Mouse (Mus musculus): ENCODE measurements around the gene Psen1. TPM values are rescaled to one million over a fixed set of nuclear protein-coding genes. Genes with fewer than 3 reads are reported as not detected.

Psen1 gene
- 23.1 and 28.9 TPM in 2 replicates for polyA plus RNA-seq (2015; fragmentation: Nextera tagmentation; extraction: Ambion mirVana)

- ATAC-seq (ENCODE audit: low read depth): peak; percentile 96
- peak within 1 kb of the TSS; percentile 74 for H3K4me2 ChIP-seq
- peak within 1 kb of the TSS; percentile 94 for H3K27ac ChIP-seq
- H3K36me3 ChIP-seq: peaks cover 13% of the 10 kb centered on the region
- H3K9ac ChIP-seq: peak within 1 kb of the TSS; percentile 89
- whole genome bisulfite sequencing (ENCODE audit: insufficient replicate concordance): under 1% methylated on average over 38 of the region's 38 CpGs
- no peaks in the 10 kb centered on the region for H3K9me3 ChIP-seq (replicated peaks)
- peak; percentile 91 for DNase-seq
- H3K27me3 ChIP-seq: no peaks in the 10 kb centered on the region
- H3K4me1 ChIP-seq (replicated peaks): peaks cover 44% of the 10 kb centered on the region
- H3K4me3 ChIP-seq (replicated peaks): peak within 1 kb of the TSS; percentile 84
These were observed at the start of gene Psen1 for GRCm38 (mm10) chr12:83687934-83688315. Gene Psen1 (plus strand): TSS chr12:83688152.

GRCm38 (mm10) chr12:83641233-83641632 is 46.7 kb upstream of the Psen1 start:
- Histone ChIP-seq H3K9ac (no peak overlapping the region), H3K27ac (no peak overlapping the region), H3K9me3 (replicated peaks) (no peaks in the 10 kb centered on the region), H3K4me1 (replicated peaks) (peaks cover 10% of the 10 kb centered on the region), H3K36me3 (peaks cover 71% of the 10 kb centered on the region), H3K4me3 (replicated peaks) (no peak overlapping the region), H3K27me3 (no peaks in the 10 kb centered on the region), H3K4me2 (no peak overlapping the region)
- ATAC-seq (ENCODE audit: low read depth) (no peak), DNase-seq (no peak)
- 87% methylated on average over 2 of the region's 2 CpGs for WGBS (ENCODE audit: insufficient replicate concordance)

GRCm38 (mm10) chr12:83643116-83643515 is 44.8 kb upstream of the Psen1 start:
- Histone ChIP-seq H3K36me3 (peaks cover 66% of the 10 kb centered on the region), H3K27me3 (no peaks in the 10 kb centered on the region), H3K9me3 (replicated peaks) (no peaks in the 10 kb centered on the region), H3K9ac (no peak overlapping the region), H3K27ac (no peak overlapping the region), H3K4me3 (replicated peaks) (no peak overlapping the region), H3K4me2 (no peak overlapping the region), H3K4me1 (replicated peaks) (peaks cover 1% of the 10 kb centered on the region)
- DNase-seq (no peak), ATAC-seq (ENCODE audit: low read depth) (no peak)
- 91% methylated on average over 1 of the region's 1 CpGs for WGBS (ENCODE audit: insufficient replicate concordance)

DNA sequence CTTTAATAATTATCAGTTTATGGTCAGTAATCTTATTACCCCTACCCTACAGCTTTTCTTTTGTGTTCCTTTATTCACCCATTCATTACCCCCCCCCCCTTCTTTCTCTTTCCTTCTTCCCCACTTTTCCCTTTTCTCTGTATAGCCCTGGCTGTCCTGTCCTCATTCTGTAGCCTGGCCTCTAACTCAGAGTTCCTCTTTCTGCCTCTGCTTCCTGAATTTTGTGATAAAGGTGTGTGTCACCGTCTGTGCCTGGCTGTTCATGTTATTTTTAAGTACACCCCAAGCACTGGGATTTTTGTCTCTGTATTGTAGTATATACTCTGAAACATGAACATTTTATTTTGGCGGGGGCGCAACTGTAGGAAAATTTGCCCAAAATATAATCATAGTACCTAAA is 37.6 kb upstream of the Psen1 start:
- Histone ChIP-seq H3K36me3 (peaks cover 73% of the 10 kb centered on the region), H3K9ac (no peak overlapping the region), H3K4me3 (replicated peaks) (no peak overlapping the region), H3K27ac (no peak overlapping the region), H3K27me3 (no peaks in the 10 kb centered on the region), H3K4me2 (no peak overlapping the region), H3K4me1 (replicated peaks) (peaks cover 14% of the 10 kb centered on the region), H3K9me3 (replicated peaks) (no peaks in the 10 kb centered on the region)
- no peak for DNase-seq
- WGBS (ENCODE audit: insufficient replicate concordance): 63% methylated on average over 3 of the region's 3 CpGs
- ATAC-seq (ENCODE audit: low read depth): no peak

- Histone ChIP-seq H3K36me3 (peaks cover 72% of the 10 kb centered on the region), H3K27ac (no peak overlapping the region), H3K4me3 (replicated peaks) (no peak overlapping the region), H3K27me3 (no peaks in the 10 kb centered on the region), H3K9me3 (replicated peaks) (no peaks in the 10 kb centered on the region), H3K4me1 (replicated peaks) (peaks cover 14% of the 10 kb centered on the region), H3K9ac (no peak overlapping the region), H3K4me2 (no peak overlapping the region)
- DNase-seq (no peak), ATAC-seq (ENCODE audit: low read depth) (no peak)
These were observed 36.5 kb upstream of the Psen1 start for GRCm38 (mm10) chr12:83651414-83651813.

GRCm38 (mm10) chr12:83685466-83685865 is 2.5 kb upstream of the Psen1 start:
- H3K9ac ChIP-seq: no peak overlapping the region
- DNase-seq: no peak
- H3K9me3 ChIP-seq (replicated peaks): no peaks in the 10 kb centered on the region
- no peak overlapping the region for H3K4me3 ChIP-seq (replicated peaks)
- H3K4me1 ChIP-seq (replicated peaks): peaks cover 25% of the 10 kb centered on the region
- H3K27ac ChIP-seq: no peak overlapping the region
- no peak overlapping the region for H3K4me2 ChIP-seq
- ATAC-seq (ENCODE audit: low read depth): no peak
- peaks cover 22% of the 10 kb centered on the region for H3K36me3 ChIP-seq
- 84% methylated on average over 1 of the region's 1 CpGs for WGBS (ENCODE audit: insufficient replicate concordance)
- no peaks in the 10 kb centered on the region for H3K27me3 ChIP-seq

GRCm38 (mm10) chr12:83686575-83687350 is 1.2 kb upstream of the Psen1 start:
- Histone ChIP-seq H3K27ac (peak overlapping the region; percentile 94), H3K4me1 (replicated peaks) (peaks cover 34% of the 10 kb centered on the region), H3K9ac (no peak overlapping the region; the same call in 1 of the 2 replicates), H3K36me3 (peaks cover 13% of the 10 kb centered on the region), H3K4me3 (replicated peaks) (peak overlapping the region; percentile 84), H3K27me3 (no peaks in the 10 kb centered on the region), H3K9me3 (replicated peaks) (no peaks in the 10 kb centered on the region), H3K4me2 (no peak overlapping the region)
- DNase-seq (no peak), ATAC-seq (ENCODE audit: low read depth) (no peak)
- WGBS (ENCODE audit: insufficient replicate concordance): 81% methylated on average over 9 of the region's 9 CpGs

- Histone ChIP-seq H3K4me2 (peak overlapping the region; percentile 74), H3K4me1 (replicated peaks) (peaks cover 44% of the 10 kb centered on the region), H3K27me3 (no peaks in the 10 kb centered on the region), H3K36me3 (peaks cover 13% of the 10 kb centered on the region), H3K4me3 (replicated peaks) (peak overlapping the region; percentile 84), H3K27ac (peak overlapping the region; percentile 94), H3K9ac (peak overlapping the region; percentile 89), H3K9me3 (replicated peaks) (no peaks in the 10 kb centered on the region)
- WGBS (ENCODE audit: insufficient replicate concordance): 1% methylated on average over 49 of the region's 49 CpGs
- peak; percentile 80 for ATAC-seq (ENCODE audit: low read depth)
- no peak for DNase-seq
These were observed 549 bp downstream of the Psen1 start for GRCm38 (mm10) chr12:83688316-83689086.

DNA sequence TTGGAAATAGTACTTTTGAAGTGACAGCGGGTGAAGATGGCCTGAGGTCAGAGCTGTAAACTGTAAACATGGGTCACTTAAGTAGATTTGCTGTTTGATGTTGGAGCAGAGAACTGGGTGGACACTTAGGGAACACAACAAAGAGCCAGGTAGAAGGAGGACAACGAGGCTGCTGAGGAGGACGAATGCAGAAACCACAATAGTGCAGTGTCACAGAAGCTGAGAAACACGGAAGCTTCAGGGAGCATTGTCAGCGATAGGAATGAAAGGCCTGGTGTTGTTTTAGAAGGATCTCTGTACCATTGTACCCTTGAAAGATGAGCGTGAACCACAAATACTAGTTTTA is 1.1 kb downstream of the Psen1 start:
- Histone ChIP-seq H3K9me3 (replicated peaks) (no peaks in the 10 kb centered on the region), H3K27me3 (no peaks in the 10 kb centered on the region), H3K4me1 (replicated peaks) (peaks cover 49% of the 10 kb centered on the region), H3K27ac (peak overlapping the region; percentile 94), H3K4me3 (replicated peaks) (peak overlapping the region; percentile 84), H3K4me2 (peak overlapping the region; percentile 74), H3K36me3 (peaks cover 10% of the 10 kb centered on the region), H3K9ac (peak overlapping the region; percentile 89)
- ATAC-seq (ENCODE audit: low read depth) (no peak), DNase-seq (no peak)
- WGBS (ENCODE audit: insufficient replicate concordance): 10% methylated on average over 6 of the region's 6 CpGs

GRCm38 (mm10) chr12:83694011-83694410 is 6.1 kb downstream of the Psen1 start:
- Histone ChIP-seq H3K27ac (no peak overlapping the region), H3K4me1 (replicated peaks) (peaks cover 65% of the 10 kb centered on the region), H3K4me2 (no peak overlapping the region), H3K4me3 (replicated peaks) (no peak overlapping the region), H3K9me3 (replicated peaks) (no peaks in the 10 kb centered on the region), H3K27me3 (no peaks in the 10 kb centered on the region), H3K9ac (no peak overlapping the region), H3K36me3 (peaks cover 10% of the 10 kb centered on the region)
- 82% methylated on average over 5 of the region's 5 CpGs for WGBS (ENCODE audit: insufficient replicate concordance)
- ATAC-seq (ENCODE audit: low read depth): no peak
- no peak for DNase-seq

DNA sequence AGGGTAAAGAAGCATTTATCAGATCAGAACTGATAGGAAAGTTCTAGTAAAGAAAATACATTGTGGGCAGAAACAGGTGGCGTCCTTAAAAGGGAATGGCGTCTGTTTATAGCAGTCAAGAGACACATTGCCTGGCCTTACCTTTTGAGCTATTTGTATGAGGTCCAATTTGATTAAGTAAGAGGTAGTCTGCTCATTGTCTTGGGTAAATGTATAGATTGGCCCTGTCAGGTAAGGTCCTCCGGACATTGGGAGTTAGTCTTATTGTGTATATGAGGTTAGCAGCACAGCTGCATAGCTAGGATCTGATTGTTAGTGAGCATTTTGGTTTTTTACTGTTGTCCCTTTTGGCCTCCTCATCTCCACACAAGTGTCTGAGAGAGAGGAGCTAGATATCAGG is 6.7 kb downstream of the Psen1 start:
- peaks cover 12% of the 10 kb centered on the region for H3K36me3 ChIP-seq
- H3K9me3 ChIP-seq (replicated peaks): no peaks in the 10 kb centered on the region
- H3K27ac ChIP-seq: no peak overlapping the region
- no peak overlapping the region for H3K4me3 ChIP-seq (replicated peaks)
- peaks cover 60% of the 10 kb centered on the region for H3K4me1 ChIP-seq (replicated peaks)
- ATAC-seq (ENCODE audit: low read depth) (no peak), DNase-seq (no peak)
- no peak overlapping the region for H3K9ac ChIP-seq
- no peaks in the 10 kb centered on the region for H3K27me3 ChIP-seq
- no peak overlapping the region for H3K4me2 ChIP-seq
- 80% methylated on average over 3 of the region's 3 CpGs for WGBS (ENCODE audit: insufficient replicate concordance)
